Mouse (Mus musculus) lung, postnatal 0 days (tissue): ENCODE data around the gene Acvr1. TPM values are rescaled to one million over a fixed set of nuclear protein-coding genes. Genes with fewer than 3 reads are reported as not detected.
A peak's percentile ranks its signal among the peaks of the same experiment; 100 is the strongest.

Source experiments
- ATAC-seq: fragments of 200-750 bp; cut with Nextera tagmentation; 2 replicates; pipeline ENCODE4 v1.8.0; 2017; ENCODE audit warnings: moderate library complexity
- DNase-seq: peaks from one replicate; pipeline ENCODE4 v3.0.0-alpha.2; 2016; ENCODE audit warnings: low spot score
- H3K27ac ChIP-seq: fragments of 300-500 bp; sonication (generic); 2 replicates; pipeline ENCODE4 v1.5.1; 2014; ENCODE audit warnings: antibody characterized with exemption, mild to moderate bottlenecking, low read length, mixed read lengths
- H3K27me3 ChIP-seq: fragments of 300-500 bp; sonication (generic); replicated peaks from 2 replicates; pipeline ENCODE4 v1.6.1; 2014; ENCODE audit warnings: low read length, mixed read lengths; ENCODE audit not compliant: insufficient read depth
- H3K36me3 ChIP-seq: fragments of 300-500 bp; sonication (generic); 2 replicates; pipeline ENCODE4 v1.6.1; 2014; ENCODE audit warnings: low read length, mixed read lengths; ENCODE audit not compliant: insufficient read depth
- H3K4me1 ChIP-seq: fragments of 300-500 bp; sonication (generic); 2 replicates; pipeline ENCODE4 v1.6.1; 2014; ENCODE audit warnings: antibody characterized with exemption, low read depth, low read length, mixed read lengths; ENCODE audit not compliant: insufficient read depth
- H3K4me2 ChIP-seq: fragments of 300-500 bp; sonication (generic); replicated peaks from 2 replicates; pipeline ENCODE4 v1.6.1; 2014; ENCODE audit warnings: low read depth, mild to moderate bottlenecking, low read length, moderate library complexity, mixed read lengths
- H3K4me3 ChIP-seq: fragments of 300-500 bp; sonication (generic); 2 replicates; pipeline ENCODE4 v1.5.1; 2014; ENCODE audit warnings: low read depth, low read length
- H3K9ac ChIP-seq: fragments of 300-500 bp; sonication (generic); replicated peaks from 2 replicates; pipeline ENCODE4 v1.6.1; 2014; ENCODE audit warnings: low read depth, mild to moderate bottlenecking
- H3K9me3 ChIP-seq: fragments of 300-500 bp; sonication (generic); 2 replicates; pipeline ENCODE4 v1.6.1; 2016; ENCODE audit warnings: low read length, mixed read lengths
- CTCF ChIP-seq: IDR thresholded peaks from 2 replicates; pipeline ENCODE4 v1.5.1; 2016; ENCODE audit warnings: antibody characterized with exemption, mild to moderate bottlenecking
- EP300 ChIP-seq: IDR thresholded peaks from 2 replicates; pipeline ENCODE4 v1.6.1; 2016; ENCODE audit warnings: antibody characterized with exemption, mild to moderate bottlenecking, control low read depth
- WGBS: fragments of 180-500 bp; shearing (Covaris S2); extraction: QIAGEN DNeasy Blood & Tissue Kit; methylation state at CpG from one replicate; pipeline ENCODE4 v1.1.7; 2014; 5-methylcytosine and 5-hydroxymethylcytosine counted together
- polyA plus RNA-seq: library from polyadenylated mRNA; unstranded; fragments of >200 nt; fragmentation: Nextera tagmentation; extraction: Ambion mirVana; gene quantifications from 2 replicates; pipeline ENCODE4 v1.2.1, GENCODE M21; 2015

Acvr1 gene
- polyA plus RNA-seq, 1 experiment from 2014 or later: 5.8 TPM

DNA sequence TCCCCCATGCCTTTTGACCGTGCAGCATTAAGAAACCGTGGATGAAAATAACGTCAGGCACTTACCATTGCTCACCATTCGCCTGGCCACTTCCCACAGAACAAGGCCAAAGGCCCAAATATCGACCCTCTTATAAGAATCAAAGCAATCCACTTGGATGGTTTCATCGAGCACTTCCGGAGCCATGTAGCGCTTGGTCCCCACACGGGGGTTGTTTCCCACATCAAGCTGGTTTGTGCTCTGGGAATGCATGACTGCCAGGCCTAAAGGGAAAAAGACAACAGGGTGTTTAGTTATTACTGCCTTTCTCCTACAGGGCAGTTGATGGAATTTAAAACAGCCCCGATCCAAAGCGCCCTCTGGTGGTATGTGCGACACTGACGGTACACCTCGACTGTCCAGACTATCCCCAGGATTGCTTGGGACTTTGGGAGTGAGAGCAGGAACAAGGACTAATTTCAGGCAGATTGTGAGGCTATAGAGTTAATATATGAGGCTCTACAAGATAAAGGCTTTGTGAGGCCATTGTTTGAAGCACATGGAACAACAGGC lies 108.1 kb downstream of the Acvr1 start:
- DNase-seq: peak; percentile 20
- 87% methylated on average over 14 of the region's 14 CpGs for WGBS
- H3K36me3 ChIP-seq: peaks cover 13% of the 10 kb centered on the region; the same call in 1 of the 2 replicates

DNA sequence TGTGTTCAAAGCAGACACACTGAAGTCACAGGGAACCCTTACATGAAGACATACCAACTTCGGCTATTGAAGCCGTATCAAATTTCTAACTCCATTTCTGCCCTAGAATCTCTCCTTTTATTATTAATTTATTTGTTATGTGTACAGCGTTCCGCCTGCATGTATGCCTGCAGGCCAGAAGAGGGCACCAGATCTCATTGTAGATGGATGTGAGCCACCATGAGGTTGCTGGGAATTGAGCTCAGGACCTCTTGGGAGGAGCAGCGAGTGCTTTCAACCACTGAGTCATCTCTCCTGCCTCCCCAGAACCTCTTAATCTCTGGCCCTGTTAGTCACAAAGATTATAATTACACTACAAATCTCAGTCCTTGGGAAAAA lies 109.5 kb downstream of the Acvr1 start:
- no peak for TF ChIP-seq EP300
- peak; percentile 29; the same call in 1 of the 2 replicates for TF ChIP-seq CTCF
- 91% methylated on average over 5 of the region's 5 CpGs for WGBS
- DNase-seq (no peak), ATAC-seq (no peak)
- Histone ChIP-seq H3K9ac (no peak overlapping the region), H3K9me3 (no peaks in the 10 kb centered on the region), H3K4me3 (no peak overlapping the region), H3K4me1 (no peaks in the 10 kb centered on the region), H3K4me2 (no peak overlapping the region), H3K27ac (no peak overlapping the region), H3K27me3 (no peaks in the 10 kb centered on the region), H3K36me3 (peaks cover 8% of the 10 kb centered on the region; the same call in 1 of the 2 replicates)

More for the DNA sequence above, 108.1 kb downstream of the Acvr1 start:
- no peaks in the 10 kb centered on the region for H3K27me3 ChIP-seq
- H3K4me1 ChIP-seq: no peaks in the 10 kb centered on the region
- no peaks in the 10 kb centered on the region for H3K9me3 ChIP-seq
- no peak overlapping the region for H3K27ac ChIP-seq
- H3K4me2 ChIP-seq: no peak overlapping the region
- ATAC-seq: no peak
- no peak for TF ChIP-seq EP300
- peak; percentile 67 for TF ChIP-seq CTCF
- H3K4me3 ChIP-seq: no peak overlapping the region
- H3K9ac ChIP-seq: no peak overlapping the region

GRCm38 (mm10) chr2:58456843-58457487 lies 110.0 kb downstream of the Acvr1 start:
- H3K4me3 ChIP-seq: no peak overlapping the region
- peaks cover 5% of the 10 kb centered on the region; the same call in 1 of the 2 replicates for H3K36me3 ChIP-seq
- H3K9me3 ChIP-seq: no peaks in the 10 kb centered on the region
- no peak for TF ChIP-seq EP300
- TF ChIP-seq CTCF: no peak
- WGBS: 91% methylated on average over 8 of the region's 8 CpGs
- H3K4me1 ChIP-seq: no peaks in the 10 kb centered on the region
- DNase-seq (no peak), ATAC-seq (no peak)
- H3K4me2 ChIP-seq: no peak overlapping the region
- H3K27me3 ChIP-seq: no peaks in the 10 kb centered on the region
- no peak overlapping the region for H3K9ac ChIP-seq
- H3K27ac ChIP-seq: no peak overlapping the region

GRCm38 (mm10) chr2:58454095-58454865 lies 112.7 kb downstream of the Acvr1 start:
- Histone ChIP-seq H3K9me3 (no peaks in the 10 kb centered on the region), H3K27me3 (no peaks in the 10 kb centered on the region), H3K4me2 (no peak overlapping the region), H3K9ac (no peak overlapping the region), H3K27ac (no peak overlapping the region), H3K4me1 (no peaks in the 10 kb centered on the region), H3K36me3 (peaks cover 5% of the 10 kb centered on the region; the same call in 1 of the 2 replicates), H3K4me3 (no peak overlapping the region)
- 88% methylated on average over 16 of the region's 16 CpGs for WGBS
- TF ChIP-seq EP300 (no peak), CTCF (no peak)
- no peak for DNase-seq
- no peak for ATAC-seq

DNA sequence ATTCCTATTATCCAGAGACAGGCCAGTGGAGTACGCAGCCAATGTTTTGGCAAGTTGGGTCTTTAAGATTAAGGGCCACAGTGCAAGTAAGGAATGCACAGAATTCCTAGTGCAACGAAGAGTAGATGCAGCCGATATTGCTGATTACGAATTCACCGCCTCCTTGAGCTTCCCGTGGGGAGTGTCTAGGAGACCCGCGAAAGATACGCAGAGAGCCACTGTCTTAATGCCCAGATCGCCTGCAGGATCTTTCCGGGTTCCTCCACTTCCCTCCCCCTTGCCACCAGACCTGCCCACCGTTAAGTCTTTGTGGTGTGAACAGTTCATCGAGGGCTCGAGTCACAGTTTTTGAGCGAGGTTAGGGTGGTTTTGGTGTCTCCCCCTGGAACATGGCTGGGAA lies 120.0 kb downstream of the Acvr1 start:
- ATAC-seq: no peak
- H3K27me3 ChIP-seq: no peaks in the 10 kb centered on the region
- no peak overlapping the region for H3K27ac ChIP-seq
- no peak for DNase-seq
- H3K36me3 ChIP-seq: peaks cover 8% of the 10 kb centered on the region; the same call in 1 of the 2 replicates
- WGBS: 90% methylated on average over 15 of the region's 15 CpGs
- H3K9me3 ChIP-seq: no peaks in the 10 kb centered on the region
- TF ChIP-seq EP300 (no peak), CTCF (no peak)
- no peak overlapping the region for H3K4me3 ChIP-seq
- no peaks in the 10 kb centered on the region for H3K4me1 ChIP-seq
- H3K9ac ChIP-seq: no peak overlapping the region
- H3K4me2 ChIP-seq: no peak overlapping the region

- ATAC-seq (no peak; the same call in 1 of the 2 replicates), DNase-seq (no peak)
- no peak for TF ChIP-seq CTCF
- TF ChIP-seq EP300: no peak
- no peaks in the 10 kb centered on the region for H3K27me3 ChIP-seq
- no peak overlapping the region for H3K4me3 ChIP-seq
- H3K9me3 ChIP-seq: no peaks in the 10 kb centered on the region
- H3K4me2 ChIP-seq: no peak overlapping the region
- H3K36me3 ChIP-seq: peaks cover 8% of the 10 kb centered on the region; the same call in 1 of the 2 replicates
- no peak overlapping the region for H3K27ac ChIP-seq
- 53% methylated on average over 4 of the region's 4 CpGs for WGBS
- no peak overlapping the region for H3K9ac ChIP-seq
- H3K4me1 ChIP-seq: no peaks in the 10 kb centered on the region
These were observed 123.8 kb downstream of the Acvr1 start for GRCm38 (mm10) chr2:58443163-58443562.
